Mouse (Mus musculus) adipocyte (in vitro differentiated cells): ENCODE data around the gene Stard3.
"Not testable (repeated sequence)": the region's sequence is repeated elsewhere in the genome, so short reads cannot be mapped to it uniquely, and the experiment has no call there.

Experiments
- DNase-seq: peaks from one replicate; pipeline ENCODE4 v3.0.0-alpha.2; 2016; ENCODE audit warnings: low spot score

Gene Stard3

GRCm38 (mm10) chr11:98374266-98374665 lies 16.1 kb downstream of the Stard3 start:
- DNase-seq: no peak

GRCm38 (mm10) chr11:98376756-98377155 lies 18.6 kb downstream of the Stard3 start:
- no peak for DNase-seq

GRCm38 (mm10) chr11:98377787-98378186 lies 19.6 kb downstream of the Stard3 start:
- DNase-seq: no peak

GRCm38 (mm10) chr11:98379379-98379778 lies 21.2 kb downstream of the Stard3 start:
- no peak for DNase-seq

- no peak for DNase-seq
Measured at GRCm38 (mm10) chr11:98380106-98380505, 21.9 kb downstream of the Stard3 start.

GRCm38 (mm10) chr11:98381651-98382050 lies 23.5 kb downstream of the Stard3 start:
- DNase-seq: no peak

- not testable (repeated sequence) for DNase-seq
Measured at GRCm38 (mm10) chr11:98382405-98382804, 24.2 kb downstream of the Stard3 start.

- no peak for DNase-seq
Measured at GRCm38 (mm10) chr11:98383261-98384030, 25.3 kb downstream of the Stard3 start, which contains the start of gene Tcap. Gene Tcap (plus strand): TSS chr11:98383811.

- DNase-seq: no peak
Measured at GRCm38 (mm10) chr11:98384216-98384615, 26.0 kb downstream of the Stard3 start.

- peak; percentile 43 for DNase-seq
Measured at GRCm38 (mm10) chr11:98384721-98385637, 26.8 kb downstream of the Stard3 start.

GRCm38 (mm10) chr11:98385638-98386585 lies 27.7 kb downstream of the Stard3 start, which contains the start of gene Pnmt:
Gene Pnmt (plus strand): TSS chr11:98386450.
- no peak for DNase-seq

GRCm38 (mm10) chr11:98386596-98386995 lies 28.4 kb downstream of the Stard3 start:
- no peak for DNase-seq

GRCm38 (mm10) chr11:98387056-98387577 lies 28.9 kb downstream of the Stard3 start:
- no peak for DNase-seq

GRCm38 (mm10) chr11:98388282-98388681 lies 30.1 kb downstream of the Stard3 start:
- DNase-seq: no peak

GRCm38 (mm10) chr11:98389221-98389780 lies 31.1 kb downstream of the Stard3 start:
- peak; percentile 53 for DNase-seq

- no peak for DNase-seq
Measured at GRCm38 (mm10) chr11:98390141-98390540, 32.0 kb downstream of the Stard3 start.

GRCm38 (mm10) chr11:98392034-98392433 lies 33.9 kb downstream of the Stard3 start:
- no peak for DNase-seq

GRCm38 (mm10) chr11:98392645-98393044 lies 34.5 kb downstream of the Stard3 start:
- DNase-seq: no peak

GRCm38 (mm10) chr11:98393317-98393716 lies 35.1 kb downstream of the Stard3 start:
- no peak for DNase-seq

GRCm38 (mm10) chr11:98394301-98394700 lies 36.1 kb downstream of the Stard3 start:
- no peak for DNase-seq

- DNase-seq: no peak
Measured at GRCm38 (mm10) chr11:98395041-98395440, 36.9 kb downstream of the Stard3 start.
